Mouse (Mus musculus): Measurements from ENCODE around the gene Gm10130.
"Not testable (repeated sequence)": the region's sequence is repeated elsewhere in the genome, so short reads cannot be mapped to it uniquely, and the experiment has no call there.

Gm10130 gene

GRCm38 (mm10) chr2:150323402-150323801 is at the start of gene Gm10130:
Gene Gm10130 (plus strand): TSS chr2:150323702.
- DNase-seq (ENCODE audit: low spot score in 2 of 2): no peak

DNA sequence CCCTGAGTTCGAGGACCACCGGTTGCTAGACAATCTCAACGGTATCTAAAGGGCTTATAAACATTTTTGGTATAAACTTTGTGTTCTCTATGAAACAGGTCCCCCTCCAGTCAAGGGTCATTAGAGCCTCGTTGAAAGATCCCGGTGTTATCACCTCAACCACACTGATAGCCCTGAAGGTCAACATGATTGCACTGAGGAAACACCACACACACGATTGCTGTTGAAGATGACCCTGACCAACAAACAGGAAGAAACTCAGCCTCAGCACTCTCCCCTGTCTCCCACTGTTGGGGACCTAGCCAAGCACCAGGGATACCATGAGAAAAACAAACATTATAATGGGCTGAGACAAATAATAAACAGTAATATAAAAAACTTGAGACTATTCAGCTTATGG is 29.8 kb upstream of the Gm10130 start:
- no peak for DNase-seq (ENCODE audit: low spot score in 2 of 2)

DNA sequence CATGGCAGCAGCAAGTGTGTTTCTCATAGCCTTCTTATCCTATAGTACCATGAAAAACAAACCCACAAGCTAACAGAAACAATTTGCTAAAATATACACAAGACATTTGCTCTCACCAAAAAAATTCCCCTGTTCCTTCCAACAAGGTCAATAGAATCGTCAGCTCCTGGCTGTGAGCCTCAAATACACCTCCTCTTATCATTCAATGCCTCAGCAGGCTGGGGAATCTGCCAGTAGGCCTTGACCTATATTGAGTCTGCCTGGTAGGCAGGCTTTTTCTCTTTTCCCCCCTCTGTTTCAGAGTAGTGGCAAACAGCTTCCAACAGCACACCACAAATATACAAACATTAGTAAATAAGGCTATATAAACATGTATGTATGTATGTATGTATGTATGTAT is 24.4 kb upstream of the Gm10130 start:
- no peak for DNase-seq (ENCODE audit: low spot score in 2 of 2)

DNA sequence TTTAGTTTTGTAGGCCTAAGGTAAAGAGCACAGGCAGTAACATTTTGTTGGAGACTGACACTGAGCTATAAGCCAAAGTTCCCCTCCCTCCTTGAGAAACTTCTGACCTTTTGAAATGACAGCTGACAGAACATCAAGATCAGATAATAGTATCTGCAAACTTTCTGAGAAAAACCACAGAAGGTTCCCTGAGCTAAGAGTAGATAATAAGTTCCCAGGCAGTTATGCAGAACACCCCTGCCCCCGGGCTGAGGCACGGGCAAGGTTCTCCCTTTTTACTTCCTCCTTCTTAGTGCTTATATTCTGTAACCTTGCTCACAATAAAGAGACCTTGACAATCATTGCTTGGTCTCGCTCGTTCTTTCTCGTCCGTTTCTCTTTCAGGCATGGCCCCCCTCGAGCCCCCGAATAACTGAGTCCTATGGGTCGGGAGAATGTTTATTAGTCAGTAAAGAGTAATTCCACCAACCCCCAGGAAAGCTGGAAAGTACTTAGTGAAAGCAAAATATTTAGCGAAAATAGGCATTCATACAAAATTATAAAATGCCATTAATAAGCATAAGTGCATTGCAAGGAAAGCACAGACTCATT is 16.2 kb upstream of the Gm10130 start:
- no peak for DNase-seq (ENCODE audit: low spot score in 2 of 2)

DNA sequence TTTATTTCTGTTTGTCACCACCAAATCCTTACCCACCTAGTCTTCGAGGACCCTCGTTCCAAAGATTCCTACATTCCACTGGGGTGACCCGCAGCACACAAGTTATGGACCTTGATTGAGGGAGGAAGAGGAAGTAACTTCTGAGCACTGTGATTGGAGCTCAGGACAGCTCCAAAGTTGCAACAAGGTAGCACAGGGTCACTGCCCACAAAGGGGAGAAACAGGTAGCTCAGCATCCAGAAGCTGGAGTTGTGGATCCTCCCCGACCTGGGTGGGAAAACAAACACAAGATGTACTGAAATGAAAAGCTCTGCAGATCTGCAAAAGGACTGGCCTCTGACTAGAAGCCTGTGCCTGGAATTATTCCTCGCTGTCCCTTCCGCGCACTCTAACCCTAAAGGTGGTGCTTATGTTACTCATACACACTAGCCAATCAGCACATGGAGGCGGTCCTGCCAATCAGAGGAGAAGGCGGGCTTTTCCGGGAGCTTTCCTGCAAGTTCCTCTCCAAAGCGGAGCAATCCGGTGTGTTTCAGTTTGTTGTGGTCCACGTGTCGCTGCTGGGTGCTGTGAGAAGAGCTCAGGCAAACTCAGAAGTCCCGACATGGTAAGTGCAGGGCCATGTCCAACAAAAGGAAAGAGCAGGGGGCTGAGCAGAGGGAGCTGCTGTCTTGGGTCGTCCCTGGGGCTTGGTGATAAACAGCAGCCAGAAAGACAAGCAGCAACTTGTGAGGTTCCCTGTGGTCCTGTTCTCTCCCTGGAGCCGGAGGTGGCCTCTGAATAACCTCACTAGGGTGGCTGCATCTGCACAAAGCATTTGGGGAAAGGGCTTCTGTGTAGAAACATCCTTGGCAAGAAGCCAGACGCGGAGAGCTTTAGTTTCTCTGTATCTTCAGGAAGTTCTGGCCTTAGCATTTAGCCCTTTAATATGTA is 12.3 kb upstream of the Gm10130 start:
- DNase-seq (ENCODE audit: low spot score in 2 of 2): peak; percentile 82 to 83

DNA sequence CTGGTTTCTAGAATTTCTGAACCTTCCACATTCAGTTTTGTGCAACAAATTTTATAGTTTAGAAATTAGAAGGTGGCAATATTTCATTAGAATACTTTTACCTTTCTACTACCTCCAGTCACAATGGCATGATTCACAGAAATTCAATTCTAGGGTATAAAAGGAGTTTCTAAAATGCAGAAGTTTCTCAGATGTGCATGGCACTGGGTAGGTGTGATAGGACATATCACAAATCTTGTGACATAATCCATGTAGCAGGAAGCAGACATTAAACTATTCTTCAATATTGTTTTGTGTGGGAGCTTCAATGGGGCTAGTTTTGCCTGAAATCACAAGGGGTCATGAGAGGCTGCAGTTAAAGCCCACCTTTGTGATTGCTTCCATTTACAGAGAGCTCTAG is 7.4 kb upstream of the Gm10130 start:
- DNase-seq (ENCODE audit: low spot score in 2 of 2): no peak

DNA sequence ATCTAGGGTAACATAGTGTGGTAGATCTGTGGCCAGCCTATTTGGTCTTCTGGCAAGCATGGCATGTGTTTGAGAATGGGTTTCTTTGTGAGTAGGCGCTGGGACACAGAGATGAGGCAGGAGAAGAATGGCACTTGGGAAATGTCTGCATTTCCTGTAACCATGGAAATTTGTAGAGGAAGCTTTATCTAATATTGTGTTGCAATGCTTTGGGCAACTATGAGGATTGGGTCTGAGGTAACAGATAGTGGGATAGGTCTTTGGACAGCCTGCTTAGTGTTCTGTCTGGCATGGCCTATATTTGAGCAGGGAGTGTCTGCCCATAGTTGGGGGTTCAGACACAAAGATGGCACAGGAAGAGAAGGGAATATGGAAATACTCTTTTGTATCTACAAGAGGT is 4.5 kb upstream of the Gm10130 start:
- DNase-seq (ENCODE audit: low spot score in 2 of 2): no peak

GRCm38 (mm10) chr2:150357136-150357535 is 33.6 kb downstream of the Gm10130 start:
- not testable (repeated sequence) for DNase-seq (ENCODE audit: low spot score in 2 of 2)

GRCm38 (mm10) chr2:150362113-150362877 is 38.8 kb downstream of the Gm10130 start, which contains the start of gene 3300002I08Rik:
Gene 3300002I08Rik (minus strand): TSS chr2:150362765.
- DNase-seq (ENCODE audit: low spot score in 2 of 2): peak; percentile 82 to 86

DNA sequence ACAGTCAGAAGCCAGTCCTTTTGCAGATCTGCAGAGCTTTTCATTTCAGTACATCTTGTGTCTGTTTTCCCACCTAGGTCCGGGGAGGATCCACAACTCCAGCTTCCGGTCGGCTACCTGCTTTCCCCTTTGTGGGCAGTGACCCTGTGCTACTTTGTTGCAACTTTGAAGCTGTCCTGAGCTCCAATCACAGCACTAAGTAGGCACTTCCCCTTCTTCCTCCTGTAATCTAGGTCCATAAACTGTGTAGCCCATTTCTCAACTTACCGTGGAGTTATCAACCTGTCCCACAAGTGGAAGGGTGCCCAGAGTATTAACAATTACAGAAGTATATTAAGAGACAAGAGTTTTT is 39.4 kb downstream of the Gm10130 start:
- DNase-seq (ENCODE audit: low spot score in 2 of 2): no peak

- DNase-seq (ENCODE audit: low spot score in 2 of 2): not testable (repeated sequence)
These were observed 62.1 kb downstream of the Gm10130 start for GRCm38 (mm10) chr2:150385553-150386106.

DNA sequence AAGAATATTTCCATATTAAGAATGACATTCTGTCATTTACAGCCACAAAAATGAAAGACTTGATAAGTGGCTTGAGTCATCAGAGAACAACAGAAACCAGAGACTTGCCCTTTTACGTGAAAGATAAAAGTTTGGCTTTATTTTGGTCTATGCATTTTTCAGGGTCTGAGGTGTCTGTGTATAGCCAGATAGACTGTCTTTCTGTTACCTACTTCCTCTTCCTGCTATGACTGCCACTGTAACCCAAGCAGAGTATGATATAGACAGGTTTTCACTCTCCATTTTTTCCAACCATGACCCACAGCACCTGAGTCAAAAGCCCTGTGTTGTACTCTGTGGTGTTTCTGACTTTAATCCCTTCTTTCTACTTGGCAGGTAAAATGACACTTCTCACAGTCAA is 66.7 kb downstream of the Gm10130 start:
- no peak for DNase-seq (ENCODE audit: low spot score in 2 of 2)

GRCm38 (mm10) chr2:150412146-150412545 is 88.6 kb downstream of the Gm10130 start:
- DNase-seq (ENCODE audit: low spot score in 2 of 2): not testable (repeated sequence)

Data from frontal cortex, postnatal 14 days (tissue).